Mouse (Mus musculus) cerebellum, adult 9-10 months (tissue): ENCODE measurements around the gene Chn2.

ENCODE experiments used
- DNase-seq: peaks from one replicate; pipeline ENCODE4 v3.0.0; 2022

Gene Chn2

DNA sequence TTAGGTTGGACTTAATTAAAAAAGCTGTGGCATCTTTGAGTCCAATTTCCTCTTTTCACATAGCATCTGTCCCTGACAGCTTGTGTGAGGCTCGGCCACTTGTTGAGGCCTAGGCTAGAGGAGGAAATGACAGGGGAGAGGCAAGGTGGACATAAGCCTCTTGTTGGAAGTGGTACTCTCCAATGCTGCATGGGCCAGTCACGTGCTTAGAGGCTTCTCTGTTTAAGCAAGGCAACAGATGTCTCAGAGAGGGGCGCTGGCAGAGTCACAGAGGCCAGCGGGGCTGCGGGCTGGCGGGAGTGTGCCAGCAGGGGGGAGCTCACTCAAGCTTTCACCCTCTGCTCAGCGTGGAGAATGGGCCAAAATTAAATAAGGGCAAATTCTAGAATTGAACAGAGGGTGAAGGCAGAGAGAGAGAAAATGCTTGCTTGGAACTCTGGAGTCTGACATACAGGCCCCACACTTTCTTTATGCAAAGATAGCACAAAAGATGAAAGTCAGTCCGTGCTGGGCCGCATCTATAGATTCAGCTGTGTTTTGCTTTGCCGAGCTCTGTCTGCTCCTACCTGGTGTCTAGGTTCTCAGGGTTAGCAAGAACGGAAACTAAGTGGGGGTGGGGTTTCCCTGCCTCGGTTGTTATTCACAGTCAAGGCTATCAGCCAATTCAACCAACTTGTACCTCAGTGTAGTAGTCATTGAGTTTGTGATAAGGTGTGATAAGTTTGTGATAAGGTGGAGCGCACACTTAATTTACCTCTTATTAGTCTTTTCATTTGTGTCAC is 80.7 kb downstream of the Chn2 start:
- peak; percentile 100 for DNase-seq

DNA sequence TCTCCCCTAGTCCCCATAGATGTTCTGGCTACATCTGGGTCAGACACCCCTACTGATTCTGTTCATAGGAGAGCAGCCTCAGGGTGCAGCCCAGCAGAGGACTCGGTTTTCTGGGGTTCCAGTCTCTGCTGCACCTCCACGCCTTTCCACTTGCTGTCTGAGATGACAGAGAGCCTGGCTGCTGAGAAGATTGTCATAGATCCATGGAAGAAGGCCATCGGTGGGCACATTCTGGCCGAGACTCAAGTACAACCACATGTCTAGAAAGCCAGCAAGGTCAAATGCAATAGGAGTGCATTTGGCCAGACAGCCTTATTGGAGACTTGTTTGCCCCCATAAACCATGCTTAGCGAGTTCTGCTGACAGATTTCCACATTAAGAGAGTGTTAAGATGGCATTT is 81.5 kb downstream of the Chn2 start:
- peak; percentile 70 for DNase-seq

DNA sequence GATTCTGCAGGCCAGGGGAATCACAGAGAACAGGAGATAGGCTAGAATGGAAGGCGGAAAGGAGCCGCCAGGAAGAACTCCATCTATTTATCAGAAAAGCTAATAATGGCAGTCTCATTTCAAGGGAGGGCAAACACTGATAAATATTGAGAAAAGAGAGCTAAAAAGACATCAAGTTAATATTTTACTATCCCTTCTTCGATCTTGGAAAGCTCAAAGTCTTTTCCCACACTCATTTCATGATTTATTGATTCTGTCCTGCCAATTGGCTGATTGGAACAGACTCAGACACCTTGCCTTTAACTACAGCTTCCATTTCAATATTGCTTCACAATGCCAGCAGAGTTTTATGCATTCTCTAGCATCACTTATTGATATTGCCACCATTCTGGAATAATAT is 85.2 kb downstream of the Chn2 start:
- DNase-seq = no peak

DNA sequence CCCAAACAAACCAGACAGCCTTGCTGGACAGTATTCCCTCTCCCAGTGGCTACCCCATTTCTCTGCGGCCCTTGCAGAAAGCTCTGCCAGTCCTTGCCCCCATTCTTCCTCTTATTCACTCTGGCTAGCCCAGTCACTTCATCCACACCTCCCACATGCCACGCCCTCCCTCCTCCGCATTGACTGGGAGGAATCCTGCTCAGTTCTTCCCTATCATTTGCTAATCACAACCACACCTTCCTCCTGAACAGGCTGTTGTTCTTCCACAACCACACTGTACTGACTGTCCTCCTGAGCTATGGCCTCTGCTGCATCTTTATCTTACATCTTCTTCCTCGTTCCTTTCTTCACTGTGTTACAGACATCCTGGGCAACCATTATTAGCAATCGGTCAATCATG is 86.2 kb downstream of the Chn2 start:
- no peak for DNase-seq

DNA sequence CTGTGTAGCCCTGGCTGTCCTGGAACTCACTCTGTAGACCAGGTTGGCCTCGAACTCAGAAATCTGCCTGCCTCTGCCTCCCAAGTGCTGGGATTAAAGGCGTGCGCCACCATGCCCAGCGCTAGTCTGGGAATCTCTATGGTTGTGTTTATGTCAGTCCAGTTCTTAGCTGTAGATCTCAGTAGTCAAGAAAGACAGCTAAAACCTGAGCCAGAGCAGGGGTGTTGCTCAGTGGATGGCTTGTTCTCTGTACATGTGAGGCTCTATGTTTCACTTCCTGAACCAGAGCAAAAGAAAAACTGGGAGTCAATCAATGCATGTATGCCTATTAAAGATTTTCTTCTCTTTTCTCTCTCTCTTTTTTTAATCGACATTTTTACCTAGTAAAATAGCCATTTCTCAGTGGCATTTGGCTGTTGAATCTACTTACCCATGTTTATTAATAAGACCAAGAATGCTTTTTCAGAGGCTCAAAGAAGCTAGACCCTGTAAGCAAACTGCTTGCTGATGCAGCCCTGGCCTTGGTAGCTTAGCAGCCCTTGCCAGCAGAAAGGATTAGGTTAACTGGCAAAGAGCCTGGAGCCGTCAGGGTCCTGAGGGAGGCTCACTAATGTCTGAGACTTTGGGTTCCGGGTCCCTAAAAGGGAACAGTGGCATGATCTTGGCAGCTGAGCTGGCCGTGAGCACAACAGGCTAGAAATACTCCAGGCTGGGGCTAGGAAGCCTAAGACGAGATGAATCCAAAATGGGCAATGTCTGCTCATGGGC is 87.1 kb downstream of the Chn2 start:
- DNase-seq = peak; percentile 88

DNA sequence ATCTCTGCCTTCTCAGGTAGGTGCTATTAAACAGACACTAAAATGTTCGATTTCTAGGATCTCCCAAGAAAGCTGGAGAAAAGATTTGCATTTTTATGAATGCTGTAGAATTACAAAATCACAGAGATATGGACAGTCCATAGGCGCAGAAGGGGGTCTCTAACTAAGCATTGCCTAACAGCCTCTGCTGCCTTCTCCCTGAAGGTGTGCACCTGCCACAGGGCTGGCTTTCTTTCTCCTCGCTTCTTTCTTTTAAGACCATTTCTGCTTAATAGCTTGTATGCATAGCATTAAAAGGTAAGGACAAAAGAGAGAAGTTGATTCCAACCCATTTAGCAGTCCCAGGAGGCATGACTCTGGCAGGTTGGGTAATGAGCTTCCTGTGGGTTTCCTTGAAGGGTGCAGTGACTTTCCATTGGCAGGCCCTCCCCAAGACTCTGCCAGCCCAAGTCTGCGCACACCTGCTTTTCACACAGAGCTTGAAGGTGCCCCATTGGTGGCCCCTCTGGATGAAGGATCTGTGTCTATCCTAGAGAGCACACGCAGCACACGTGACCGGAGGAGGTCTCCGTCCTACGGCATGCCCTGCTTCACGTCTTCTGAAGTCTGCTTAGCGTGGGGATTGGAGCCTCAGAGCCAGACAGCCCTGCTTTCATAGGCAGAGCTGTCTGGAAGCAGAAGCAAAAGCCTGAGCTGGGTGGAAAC is 87.8 kb downstream of the Chn2 start:
- no peak for DNase-seq

DNA sequence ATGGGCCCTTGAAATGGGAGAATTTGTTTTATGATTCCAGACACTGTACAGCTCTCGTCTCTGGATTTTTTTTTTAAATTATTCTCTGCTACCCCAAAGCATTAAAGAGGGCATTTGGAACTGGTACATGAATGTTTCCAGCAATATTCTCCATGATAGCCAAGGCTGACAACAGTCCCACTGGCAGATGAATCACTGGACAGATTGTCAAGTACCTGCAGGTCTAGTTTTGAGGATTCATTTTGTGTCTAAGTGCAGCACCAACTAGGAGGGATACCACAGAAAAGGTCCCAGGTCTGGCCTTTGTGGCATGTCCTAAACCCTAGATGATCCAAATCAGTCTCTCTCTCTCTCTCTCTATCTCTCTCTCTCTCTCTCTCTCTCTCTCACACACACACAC is 89.3 kb downstream of the Chn2 start:
- no peak for DNase-seq

DNA sequence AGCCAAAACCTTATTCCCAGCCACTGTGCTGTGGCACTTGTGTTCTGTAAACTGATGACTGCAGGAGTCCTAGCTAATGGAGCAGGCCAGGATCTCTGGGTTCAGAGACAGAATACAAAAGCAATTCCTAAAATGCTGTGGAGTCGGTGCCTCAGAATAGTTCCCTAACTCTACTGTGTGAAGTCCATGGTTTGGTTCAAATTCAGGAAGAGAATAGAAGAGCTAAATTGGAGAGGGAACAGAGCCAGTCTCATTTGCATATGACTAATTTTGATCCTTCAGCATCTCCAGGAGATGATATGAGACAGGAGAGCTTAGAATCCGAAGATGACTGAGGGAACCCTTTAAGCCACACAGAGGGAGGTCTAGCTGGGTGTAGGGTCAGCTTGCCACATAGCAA is 90.2 kb downstream of the Chn2 start:
- DNase-seq = no peak

DNA sequence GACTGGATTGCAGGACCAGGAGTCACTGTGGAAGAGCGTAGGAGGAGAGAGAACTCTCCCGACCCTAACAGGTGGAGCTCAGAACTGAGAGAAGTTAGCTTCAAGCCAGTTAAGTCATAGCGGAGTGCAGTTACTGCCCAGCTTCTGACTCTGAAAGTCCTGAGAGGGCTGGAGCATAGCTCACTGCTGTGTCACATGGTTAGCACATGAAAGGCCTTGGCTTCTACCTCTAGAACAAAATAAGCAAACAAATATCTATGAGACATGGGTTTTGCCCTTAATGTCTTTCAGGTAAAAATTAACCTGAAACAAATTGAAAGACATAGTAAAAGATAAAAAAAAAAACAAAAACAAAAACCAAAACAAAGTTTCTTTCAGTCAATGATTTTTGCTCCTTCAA is 91.5 kb downstream of the Chn2 start:
- no peak for DNase-seq

DNA sequence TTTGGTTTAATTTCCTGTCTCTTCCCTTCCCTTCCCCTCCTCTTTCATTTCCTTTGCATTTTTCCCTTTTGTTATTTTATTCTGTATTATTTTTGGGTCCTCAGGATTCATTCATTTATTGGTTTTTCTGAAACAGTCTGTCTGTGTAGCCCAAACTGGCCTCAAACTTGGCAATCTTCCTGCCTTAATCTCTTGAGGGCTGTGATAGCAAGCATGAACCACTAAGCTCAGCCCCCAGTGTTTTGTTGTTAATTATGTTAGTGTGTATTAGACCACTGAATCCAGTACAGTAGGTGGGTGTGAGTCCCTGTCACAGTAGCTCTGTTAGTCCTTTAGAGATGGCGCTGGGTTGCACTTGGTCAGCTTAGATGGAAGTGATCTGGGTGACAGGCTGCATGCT is 93.2 kb downstream of the Chn2 start:
- no peak for DNase-seq

DNA sequence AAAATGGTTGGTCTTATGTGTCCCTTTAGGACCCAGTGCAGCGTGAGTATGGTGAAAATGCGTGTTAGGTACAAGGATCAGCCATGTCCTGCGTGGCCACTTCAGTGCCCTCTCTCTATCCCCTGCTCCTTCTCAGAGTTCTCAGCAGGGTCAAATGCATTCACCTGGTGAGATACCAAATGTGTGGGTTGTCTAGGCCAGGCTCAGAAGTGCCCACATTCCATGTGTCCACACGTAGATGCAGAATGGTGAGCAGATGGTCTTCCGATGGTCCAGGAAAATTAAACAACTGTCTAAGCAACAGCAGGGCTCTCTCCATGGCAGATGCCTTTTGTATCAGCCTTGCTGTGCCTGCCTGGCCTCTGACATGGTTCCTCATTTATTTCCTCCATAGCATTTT is 93.9 kb downstream of the Chn2 start:
- DNase-seq = peak; percentile 88

DNA sequence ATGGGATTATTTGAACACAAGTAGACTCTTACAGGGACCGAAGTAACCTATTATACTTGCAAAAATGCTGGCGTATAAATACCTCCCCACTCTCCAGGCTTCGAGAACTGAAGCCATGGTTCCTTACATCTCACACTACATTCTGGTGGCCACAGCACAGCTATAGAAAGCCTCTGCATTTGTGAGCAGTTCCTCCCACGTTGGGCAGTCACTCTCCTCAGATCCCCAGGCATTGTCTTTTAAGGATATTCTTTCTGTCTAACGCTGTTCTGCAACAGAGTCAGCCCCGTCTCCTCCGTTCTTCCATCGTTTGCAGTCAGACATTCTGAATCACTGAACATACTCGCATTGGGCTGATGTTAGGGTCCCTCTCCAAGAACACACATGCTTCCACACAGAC is 98.8 kb downstream of the Chn2 start:
- no peak for DNase-seq

DNA sequence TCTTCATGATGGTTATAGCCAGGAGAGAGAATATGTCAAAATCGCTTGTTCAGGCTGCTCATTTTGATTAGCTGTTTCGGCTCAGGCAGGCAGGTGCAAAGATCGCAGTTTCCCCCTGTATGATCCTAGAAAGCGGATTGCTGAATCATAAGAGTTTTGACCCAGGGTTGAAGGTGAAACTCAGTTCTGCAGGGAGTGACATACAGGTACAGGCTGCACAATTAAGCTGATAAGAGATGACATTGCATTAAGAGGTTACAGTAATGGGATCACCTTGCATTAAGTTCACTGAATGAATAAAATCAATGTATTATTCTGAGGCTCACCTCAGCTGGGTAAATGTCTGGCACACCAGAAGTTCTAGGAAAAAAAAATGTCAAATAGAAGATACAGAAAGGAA is 101.1 kb downstream of the Chn2 start:
- DNase-seq = no peak

DNA sequence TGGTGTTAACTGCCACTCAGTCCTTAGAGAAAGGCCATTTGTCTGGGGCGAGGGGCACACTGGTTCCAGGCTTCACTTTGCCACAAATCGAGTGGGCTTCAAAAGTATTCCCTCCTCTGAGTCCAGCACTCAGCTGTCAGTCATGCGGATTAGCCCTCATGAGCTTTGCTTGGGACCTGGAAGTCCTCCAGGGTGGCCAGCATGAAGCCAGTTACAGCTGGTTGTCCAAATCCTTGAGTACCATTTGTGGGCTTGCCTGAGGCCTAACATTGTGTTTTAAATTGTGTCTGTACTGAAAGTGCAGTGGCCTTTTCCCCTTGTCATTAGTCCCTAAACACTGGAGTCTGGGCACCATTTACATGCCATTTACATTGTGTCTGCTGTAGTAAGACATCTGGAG is 101.8 kb downstream of the Chn2 start:
- DNase-seq = no peak

DNA sequence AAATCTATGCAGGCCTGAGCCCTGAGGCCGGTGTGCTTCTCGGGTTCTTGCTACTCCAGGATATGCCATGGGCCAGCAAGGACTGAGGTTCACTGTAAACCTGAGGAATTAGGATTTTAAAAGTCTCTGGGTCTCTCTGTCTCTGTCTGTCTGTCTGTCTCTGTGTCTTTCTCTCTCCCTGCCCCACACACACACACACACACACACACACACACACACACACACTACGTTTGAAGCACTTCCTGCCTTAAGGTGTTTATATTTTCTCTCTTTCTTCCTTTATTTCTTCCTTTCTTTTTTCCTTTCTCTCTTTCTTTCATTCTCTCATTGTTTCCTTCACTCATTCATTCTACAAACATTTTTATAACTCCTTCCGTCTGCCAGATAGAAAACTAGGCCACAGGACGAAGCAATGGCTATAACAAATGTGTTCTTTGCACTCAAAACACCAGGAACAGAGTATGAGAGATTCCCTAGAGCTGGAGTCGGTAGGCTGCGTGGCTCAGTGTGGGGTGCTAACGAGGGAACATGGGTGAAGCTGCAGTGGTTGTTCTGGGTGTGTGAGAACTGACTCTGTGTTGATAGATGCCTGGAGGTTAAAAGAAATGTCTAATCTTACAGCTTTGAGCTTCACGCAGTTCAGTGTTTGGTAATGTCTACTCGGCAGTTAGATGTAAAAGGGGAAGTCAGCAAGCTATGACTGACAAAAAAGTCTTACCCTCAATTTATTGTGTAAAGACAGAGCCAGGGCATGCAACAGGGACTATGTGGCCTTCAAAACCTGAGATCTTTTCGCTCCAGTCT is 103.7 kb downstream of the Chn2 start:
- DNase-seq = no peak

DNA sequence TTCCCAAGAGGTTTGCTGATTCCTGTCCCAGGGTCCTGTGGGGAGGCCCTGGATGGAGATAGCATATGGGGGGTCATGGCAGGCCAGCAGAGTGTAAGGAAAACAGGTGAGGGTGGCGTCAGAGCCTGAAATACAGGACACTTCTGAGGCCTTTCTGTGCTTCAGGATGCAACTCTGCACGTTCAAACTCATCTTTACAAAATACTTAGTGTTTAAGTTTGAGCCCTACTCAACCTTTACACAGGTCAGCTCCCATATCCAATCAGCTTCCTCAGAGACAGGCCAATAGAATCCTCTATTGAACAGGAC is 104.3 kb downstream of the Chn2 start:
- DNase-seq = no peak

DNA sequence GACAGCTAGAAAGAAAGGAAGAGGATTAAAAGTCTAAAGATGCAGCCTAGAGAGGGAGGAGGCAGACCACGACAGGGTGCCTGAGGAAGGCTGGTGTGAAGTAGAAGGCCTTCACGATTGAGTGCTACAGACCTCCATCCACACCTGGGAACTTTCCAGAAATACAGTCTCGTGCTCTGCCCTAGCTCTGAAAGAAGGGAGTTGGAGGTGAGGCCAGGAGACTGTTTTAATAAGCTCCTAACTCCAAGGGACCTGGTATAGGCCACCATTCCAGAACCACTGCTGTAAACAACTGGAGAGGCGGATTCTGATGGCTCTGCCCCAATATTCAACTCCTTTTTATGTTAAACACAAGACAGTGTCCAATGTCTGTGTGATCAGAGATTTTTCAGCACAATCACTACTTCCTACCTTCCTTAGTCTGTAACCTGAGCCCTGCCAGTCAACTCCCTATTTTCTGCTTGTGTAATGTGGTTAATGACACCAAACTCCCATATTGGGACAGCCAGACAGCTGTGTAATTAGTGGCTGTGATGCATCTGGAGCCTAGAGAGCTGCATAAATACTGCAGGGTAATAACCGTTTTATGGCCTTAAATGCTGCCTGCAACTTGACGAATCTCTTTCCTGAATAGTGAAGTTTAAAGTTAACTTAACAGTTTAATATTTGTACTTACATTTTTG is 109.6 kb downstream of the Chn2 start:
- DNase-seq = no peak

DNA sequence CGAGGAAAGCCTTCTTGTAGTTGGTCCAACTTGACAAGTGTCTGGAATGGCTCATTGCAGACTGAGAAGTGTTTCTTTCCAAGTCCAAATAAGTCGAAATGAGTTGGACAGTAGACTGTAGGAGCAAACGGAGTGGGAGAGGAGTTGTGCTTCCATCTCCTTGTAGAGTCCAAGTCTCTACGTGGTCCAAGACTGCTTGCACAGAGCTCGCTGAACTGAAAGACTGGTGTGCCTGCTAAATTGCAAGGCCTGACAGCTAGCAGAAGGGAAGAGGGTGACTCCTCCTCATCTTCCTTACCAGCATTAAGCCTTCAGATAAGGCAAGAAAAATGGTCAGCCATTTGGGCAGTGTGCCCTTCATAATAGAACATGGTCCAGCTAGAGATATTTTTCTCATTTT is 111.5 kb downstream of the Chn2 start:
- no peak for DNase-seq

DNA sequence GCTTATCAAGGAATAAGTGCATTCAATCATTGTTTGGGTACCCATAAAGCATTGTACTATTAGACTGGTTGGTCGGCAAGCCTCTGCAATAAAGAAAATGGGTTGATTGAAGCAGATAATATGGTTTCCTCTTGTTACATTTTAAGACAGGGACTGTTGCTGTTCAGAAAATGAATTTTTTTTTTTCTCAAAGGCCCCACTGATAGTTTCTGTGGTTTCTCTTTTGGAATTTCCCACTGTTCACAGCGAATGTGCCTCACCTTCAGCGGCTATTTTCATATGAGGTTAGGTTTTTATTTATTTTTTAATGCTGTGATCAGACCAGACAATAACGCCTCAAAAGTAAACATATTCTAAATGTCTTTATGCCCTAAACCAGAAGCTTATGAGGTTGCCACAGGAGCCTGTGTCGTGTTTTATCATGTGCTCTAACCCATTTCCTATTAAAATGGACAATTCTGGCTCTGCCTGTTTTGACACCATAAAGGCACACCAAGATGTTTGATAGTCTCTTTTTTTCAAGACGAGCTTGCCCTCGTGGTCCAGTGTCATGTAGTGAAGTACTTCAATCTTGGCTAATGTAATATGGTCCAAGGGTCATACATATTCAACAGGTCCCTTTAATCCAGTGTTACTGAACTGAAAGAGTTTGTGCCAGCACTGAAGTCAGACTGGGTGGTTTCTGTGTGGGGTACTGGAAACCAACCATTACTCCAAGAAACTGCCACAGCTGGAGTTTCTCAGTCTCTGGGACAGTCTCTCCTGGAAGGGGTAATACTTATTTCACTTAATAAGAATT is 112.3 kb downstream of the Chn2 start:
- no peak for DNase-seq

DNA sequence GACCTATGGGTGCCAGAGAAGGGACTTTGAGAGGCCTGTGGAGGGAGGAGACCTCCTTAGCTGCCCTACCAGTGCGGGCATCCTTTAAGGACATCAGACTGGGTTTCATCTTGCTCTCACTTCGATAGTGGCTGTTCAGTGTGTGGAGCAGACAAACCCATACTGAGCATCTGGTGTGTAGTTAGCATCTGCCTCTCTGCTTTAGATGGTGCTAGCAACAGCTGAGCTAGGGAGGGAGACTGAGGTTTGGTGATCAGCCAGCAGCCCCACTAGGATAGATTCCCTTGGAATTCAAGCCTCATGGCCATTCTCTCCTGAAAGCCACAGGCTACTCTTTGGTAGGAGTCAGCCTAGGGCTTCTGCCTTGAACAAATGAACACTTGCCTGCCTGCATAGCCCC is 117.7 kb downstream of the Chn2 start:
- DNase-seq = no peak

DNA sequence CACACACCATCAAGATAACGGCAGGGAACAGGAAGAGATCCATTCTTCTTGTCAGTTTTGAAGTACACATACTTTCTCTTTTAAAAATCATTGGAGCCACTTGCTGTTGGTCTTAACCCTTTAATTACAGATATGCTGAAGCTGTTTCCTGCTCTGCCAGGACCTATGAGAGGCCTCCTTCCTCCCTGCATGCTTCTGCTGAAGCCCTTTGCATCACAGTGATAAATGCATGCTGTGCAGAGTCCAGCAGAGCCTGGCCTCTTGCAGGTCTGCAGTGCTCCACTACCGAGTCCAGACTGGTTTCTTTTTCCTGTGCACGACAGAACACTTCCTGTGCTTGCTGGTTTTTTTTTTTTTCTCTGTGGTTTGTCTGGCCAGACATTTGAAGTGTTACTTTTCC is 119.0 kb downstream of the Chn2 start:
- DNase-seq = no peak

DNA sequence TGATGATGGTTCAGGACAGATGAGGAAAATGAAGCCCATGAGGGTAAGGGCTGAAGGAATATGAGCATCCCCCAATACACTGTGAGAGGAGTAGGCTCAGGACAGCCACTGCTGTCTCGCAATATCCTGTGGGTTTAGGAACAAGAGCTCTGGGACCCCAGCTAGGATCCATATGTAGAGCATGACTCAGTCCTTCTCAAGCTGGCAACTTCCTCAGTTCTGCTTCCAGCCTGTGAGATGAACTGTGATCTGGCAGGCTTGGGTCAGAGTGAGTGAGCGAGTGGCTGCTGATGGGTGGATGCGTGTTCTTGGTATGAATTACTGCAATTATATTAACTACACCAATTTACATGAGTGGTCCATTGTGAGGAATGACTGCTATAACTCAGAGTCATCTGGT is 121.3 kb downstream of the Chn2 start:
- peak; percentile 73 for DNase-seq
